Mouse (Mus musculus) brain, embryonic 14.5 days (tissue): Measurements from ENCODE around the gene Gm38394.

Source experiments
- CTCF ChIP-seq: fragments of 200-500 bp; IDR thresholded peaks from 2 replicates; pipeline ENCODE4 v1.5.1; 2012; ENCODE audit warnings: inconsistent platforms, mild to moderate bottlenecking, moderate library complexity, borderline replicate concordance; ENCODE audit not compliant: insufficient read depth, insufficient read length; ENCODE audit errors: extremely low read depth
- POLR2A ChIP-seq: fragments of 200-500 bp; IDR thresholded peaks from 2 replicates; pipeline ENCODE4 v1.6.1; 2012; ENCODE audit warnings: mild to moderate bottlenecking, inconsistent platforms, borderline replicate concordance; ENCODE audit not compliant: poor library complexity, insufficient read depth, insufficient read length, severe bottlenecking; ENCODE audit errors: extremely low read depth

- TF ChIP-seq CTCF (no peak), POLR2A (no peak)
Observed at GRCm38 (mm10) chr1:133658878-133659277, 2.2 kb downstream of the Gm38394 start.
